Mouse (Mus musculus) olfactory bulb, adult 2 months (tissue): Measurements from ENCODE around the gene Noc3l. TPM values are rescaled to one million over a fixed set of nuclear protein-coding genes. Genes with fewer than 3 reads are reported as not detected.

Experiments used
- H3K27ac ChIP-seq: fragments of 200-500 bp; 2 replicates; pipeline ENCODE4 v1.5.1; 2012; ENCODE audit warnings: low read depth, low read length; ENCODE audit not compliant: insufficient read depth
- H3K4me1 ChIP-seq: fragments of 200-500 bp; 2 replicates; pipeline ENCODE4 v1.6.1; 2012; ENCODE audit warnings: low read length; ENCODE audit not compliant: control insufficient read depth, insufficient read depth
- H3K4me3 ChIP-seq: fragments of 200-500 bp; 2 replicates; pipeline ENCODE4 v1.5.1; 2012; ENCODE audit warnings: mild to moderate bottlenecking, low read depth, low read length, moderate library complexity; ENCODE audit not compliant: insufficient read depth
- CTCF ChIP-seq: fragments of 200-500 bp; IDR thresholded peaks from 2 replicates; pipeline ENCODE4 v1.5.1; 2012; ENCODE audit warnings: low read depth, mild to moderate bottlenecking, low read length, moderate library complexity; ENCODE audit not compliant: insufficient read depth
- POLR2A ChIP-seq: fragments of 200-500 bp; IDR thresholded peaks from 2 replicates; pipeline ENCODE4 v1.6.1; 2012; ENCODE audit warnings: mild to moderate bottlenecking, low read depth, low read length, moderate library complexity; ENCODE audit not compliant: insufficient read depth
- WGBS: fragments of 180-500 bp; shearing (Covaris S2); methylation state at CpG from one replicate; pipeline ENCODE4 v1.1.7; 2018; 5-methylcytosine and 5-hydroxymethylcytosine counted together
- polyA plus RNA-seq: library from polyadenylated mRNA; stranded (reverse); fragments of >200 nt; gene quantifications from 2 replicates; pipeline ENCODE4 v1.2.4, GENCODE M21; 2012; ENCODE audit warnings: low replicate concordance; ENCODE audit not compliant: missing spikeins, insufficient read depth, insufficient read length

Gene Noc3l
- polyA plus RNA-seq, 1 experiment: not detected

- Histone ChIP-seq H3K27ac (peak overlapping the region; percentile 19; the same call in 1 of the 2 replicates), H3K4me1 (peaks cover 7% of the 10 kb centered on the region), H3K4me3 (no peak overlapping the region)
- WGBS: 6% methylated on average over 2 of the region's 2 CpGs
- TF ChIP-seq POLR2A (no peak), CTCF (no peak)
These were observed 40.2 kb downstream of the Noc3l start for GRCm38 (mm10) chr19:38778805-38779204.

- no peak for TF ChIP-seq CTCF
- no peak for TF ChIP-seq POLR2A
- no peak overlapping the region for H3K27ac ChIP-seq
- H3K4me1 ChIP-seq: peaks cover 7% of the 10 kb centered on the region
- WGBS: 60% methylated on average over 4 of the region's 4 CpGs
- H3K4me3 ChIP-seq: no peak overlapping the region
These were observed 43.5 kb downstream of the Noc3l start for GRCm38 (mm10) chr19:38775548-38775947.

GRCm38 (mm10) chr19:38766306-38766705 is 52.7 kb downstream of the Noc3l start:
- TF ChIP-seq CTCF (no peak), POLR2A (no peak)
- Histone ChIP-seq H3K4me3 (no peak overlapping the region), H3K27ac (no peak overlapping the region), H3K4me1 (no peaks in the 10 kb centered on the region)
- 87% methylated on average over 2 of the region's 2 CpGs for WGBS

- 76% methylated on average over 3 of the region's 3 CpGs for WGBS
- no peaks in the 10 kb centered on the region for H3K4me1 ChIP-seq
- TF ChIP-seq POLR2A (no peak), CTCF (no peak)
- no peak overlapping the region for H3K4me3 ChIP-seq
- no peak overlapping the region for H3K27ac ChIP-seq
These were observed 58.6 kb downstream of the Noc3l start for GRCm38 (mm10) chr19:38760441-38760840.

- Histone ChIP-seq H3K27ac (no peak overlapping the region), H3K4me1 (no peaks in the 10 kb centered on the region), H3K4me3 (no peak overlapping the region)
- TF ChIP-seq POLR2A: no peak
- WGBS: 65% methylated on average over 7 of the region's 7 CpGs
These were observed 60.2 kb downstream of the Noc3l start for GRCm38 (mm10) chr19:38758685-38759472.

- no peak for TF ChIP-seq CTCF
- TF ChIP-seq POLR2A: no peak
- 55% methylated on average over 5 of the region's 5 CpGs for WGBS
These were observed 61.0 kb downstream of the Noc3l start for GRCm38 (mm10) chr19:38758056-38758455.

GRCm38 (mm10) chr19:38757161-38757560 is 61.9 kb downstream of the Noc3l start:
- no peak overlapping the region for H3K4me3 ChIP-seq
- no peaks in the 10 kb centered on the region for H3K4me1 ChIP-seq
- TF ChIP-seq POLR2A (no peak), CTCF (no peak)
- WGBS: 88% methylated on average over 3 of the region's 3 CpGs
- H3K27ac ChIP-seq: no peak overlapping the region

More at GRCm38 (mm10) chr19:38758056-38758455, 61.0 kb downstream of the Noc3l start:
- no peak overlapping the region for H3K27ac ChIP-seq
- no peak overlapping the region for H3K4me3 ChIP-seq
- H3K4me1 ChIP-seq: no peaks in the 10 kb centered on the region

- WGBS: 74% methylated on average over 4 of the region's 4 CpGs
- no peak for TF ChIP-seq CTCF
- TF ChIP-seq POLR2A: no peak
- H3K27ac ChIP-seq: no peak overlapping the region
- no peak overlapping the region for H3K4me3 ChIP-seq
- H3K4me1 ChIP-seq: no peaks in the 10 kb centered on the region
These were observed 68.8 kb downstream of the Noc3l start for GRCm38 (mm10) chr19:38750192-38750591.

- 62% methylated on average over 6 of the region's 6 CpGs for WGBS
- no peak overlapping the region for H3K27ac ChIP-seq
These were observed 72.5 kb downstream of the Noc3l start for GRCm38 (mm10) chr19:38746492-38747014.

More at GRCm38 (mm10) chr19:38746492-38747014, 72.5 kb downstream of the Noc3l start:
- Histone ChIP-seq H3K4me1 (no peaks in the 10 kb centered on the region), H3K4me3 (no peak overlapping the region)
- no peak for TF ChIP-seq CTCF
- no peak for TF ChIP-seq POLR2A
